Mouse (Mus musculus): ENCODE data around the gene Crat.

DNA sequence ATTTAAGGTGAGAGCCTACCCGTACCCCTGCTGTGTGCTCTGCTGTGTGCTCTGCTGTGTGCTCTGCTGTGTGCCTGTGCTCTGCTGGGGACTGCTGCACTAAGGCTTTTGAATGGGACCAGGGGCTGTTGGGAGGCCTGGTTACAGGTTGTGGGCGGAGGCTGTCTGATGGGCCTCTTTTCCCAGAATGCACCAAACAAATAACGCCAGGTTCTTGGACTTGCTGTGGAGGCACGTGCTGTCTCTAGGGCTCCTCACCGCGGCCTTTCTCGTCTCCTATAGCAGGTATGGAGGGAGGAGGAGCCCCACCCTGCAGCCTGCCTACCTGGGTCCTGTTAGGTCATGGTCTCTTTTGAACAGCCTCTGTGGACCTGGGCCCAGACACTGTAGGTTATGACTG is 19.4 kb downstream of the Crat start:
- TF ChIP-seq CTCF (IDR thresholded peaks at IDR 0.05; ENCODE audit: control insufficient read depth, insufficient read depth, insufficient read length) (no peak), MYOD1 (IDR thresholded peaks at IDR 0.05; ENCODE audit: control insufficient read depth, insufficient read length, low read depth) (no peak), CEBPB (IDR thresholded peaks at IDR 0.05; ENCODE audit: low read depth) (no peak), MAX (IDR thresholded peaks at IDR 0.05) (no peak)

Data from C2C12 (cell line).